In the genomic region with DNA sequence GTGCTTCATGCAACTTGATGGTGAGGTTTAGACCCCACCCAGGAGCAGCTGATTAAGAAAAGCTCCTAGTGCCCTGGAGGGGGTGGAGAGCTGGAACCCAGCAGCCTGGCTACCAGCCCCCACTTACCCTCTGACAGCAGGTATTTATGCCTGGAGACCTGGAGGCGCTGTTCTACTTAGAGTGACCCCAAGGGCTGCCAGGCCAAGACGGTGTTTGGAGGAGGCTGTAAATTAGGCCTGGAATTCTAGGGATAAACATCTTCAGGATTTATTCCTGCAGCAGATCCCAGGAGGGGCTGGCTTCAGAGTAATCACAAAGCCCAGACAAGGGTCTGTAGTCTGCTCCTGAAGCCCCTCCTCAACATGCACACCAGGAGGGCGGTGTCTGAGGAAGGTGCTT, we compare ENCODE assay signal across 22 mouse cellular contexts.
A peak's percentile ranks its signal among the peaks of the same experiment; 100 is the strongest.
DNase-seq lines count a peak whose midpoint lies in the region; ATAC-seq and TF ChIP-seq lines count a peak whose summit lies in the region.
"Had no signal": no experiment of that assay in that cellular context is flagged by ENCODE, and none has a peak within 500 bp of the region (broad histone marks: within the 10 kb centered on the region; RNA-seq: fewer than 3 reads in every experiment).

No protein-coding gene starts in this region.

- H3K4me3 ChIP-seq in heart, embryonic 10.5 days, result no peak overlapping the region
- no peak overlapping the region for H3K4me3 ChIP-seq in limb, embryonic 11.5 days (ENCODE audit: low read depth, low read length)
- H3K4me3 ChIP-seq in left cerebral cortex, adult 2 months, result no peak overlapping the region
- H3K4me3 ChIP-seq: forebrain, embryonic 13.5 days; gastrocnemius, adult 2 months; hindbrain, embryonic 12.5 days had no signal

- peaks cover 29% of the 10 kb centered on the region for H3K4me1 ChIP-seq in heart, embryonic 10.5 days
- H3K4me1 ChIP-seq in limb, embryonic 11.5 days (ENCODE audit: control insufficient read depth, insufficient read depth, low read length), result peaks cover 28% of the 10 kb centered on the region

- no peak overlapping the region for H3K4me2 ChIP-seq in limb, embryonic 11.5 days (ENCODE audit: low read depth, severe bottlenecking)
- H3K4me2 ChIP-seq: forebrain, embryonic 13.5 days; hindbrain, embryonic 12.5 days had no signal

- intact Hi-C loops in left cerebral cortex, adult 2 months (cut with DNase I), result no loop called here

- no peak overlapping the region for H3K9ac ChIP-seq in limb, embryonic 11.5 days (ENCODE audit: low read length)
- H3K9ac ChIP-seq: forebrain, embryonic 13.5 days; forebrain, postnatal 0 days; hindbrain, embryonic 12.5 days had no signal

- WGBS in heart, embryonic 10.5 days, result 31% methylated on average over 3 of the region's 3 CpGs
- WGBS in limb, embryonic 11.5 days, result 12% methylated on average over 3 of the region's 3 CpGs

- peak overlapping the region; percentile 62 for H3K27ac ChIP-seq in heart, embryonic 10.5 days
- H3K27ac ChIP-seq in limb, embryonic 11.5 days (replicated peaks; ENCODE audit: low read depth, low read length), result no peak overlapping the region
- H3K27ac ChIP-seq in left cerebral cortex, adult 2 months, result no peak overlapping the region
- H3K27ac ChIP-seq: forebrain, embryonic 13.5 days; gastrocnemius, adult 2 months; hindbrain, embryonic 12.5 days had no signal

- no peak for DNase-seq in heart, embryonic 10.5 days (ENCODE audit: low spot score)
- no peak for DNase-seq in heart, adult 9 months (ENCODE audit: low spot score in 2 of 2)
- DNase-seq in embryo, embryonic 9.5 days (ENCODE audit: extremely low spot score), result peak; percentile 48
- peak; percentile 30 for DNase-seq in limb, embryonic 11.5 days (ENCODE audit: low spot score)
- no peak for DNase-seq in right cerebral cortex, adult 2 months (ENCODE audit: low spot score in 2 of 2)
- DNase-seq in left cerebral cortex, adult 2 months (ENCODE audit: extremely low spot score in 1 of 2, low spot score in 2 of 2), result no peak
- no peak for DNase-seq in adrenal gland, postnatal 36 days
- no peak for DNase-seq in layer of hippocampus, adult 9-11 months
- DNase-seq: adrenal gland, postnatal 10 days; cerebellum, adult 2 months; cerebellum, postnatal 10 days; forebrain, postnatal 0 days; gastrocnemius, adult 2 months; gastrocnemius, postnatal 25 days; heart, postnatal 10 days; heart, postnatal 4 days had no signal

- ATAC-seq in limb, embryonic 11.5 days (ENCODE audit: insufficient number of reproducible peaks, low FRiP score, low TSS enrichment, low read depth), result 0 out of 2 replicates have a peak, but pooled peaks have one; percentile 37
- ATAC-seq: forebrain, embryonic 13.5 days; forebrain, postnatal 0 days; hindbrain, embryonic 16.5 days; inflammation-experienced regulatory T-cells, adult 6 months; intestine, postnatal 0 days; Patski had no signal

- H3K36me3 ChIP-seq in heart, embryonic 10.5 days, result no peaks in the 10 kb centered on the region
- H3K36me3 ChIP-seq in limb, embryonic 11.5 days (ENCODE audit: control insufficient read depth, insufficient read depth, low read length), result no peaks in the 10 kb centered on the region
- H3K36me3 ChIP-seq: hindbrain, embryonic 12.5 days had no signal

- no peak for TF ChIP-seq CTCF in left cerebral cortex, adult 2 months (IDR thresholded peaks at IDR 0.05)

- no peaks in the 10 kb centered on the region for H3K9me3 ChIP-seq in heart, embryonic 10.5 days
- no peaks in the 10 kb centered on the region for H3K9me3 ChIP-seq in limb, embryonic 11.5 days (ENCODE audit: control insufficient read depth, low read length)
- H3K9me3 ChIP-seq: forebrain, embryonic 13.5 days; hindbrain, embryonic 12.5 days had no signal

- H3K27me3 ChIP-seq in heart, embryonic 10.5 days (ENCODE audit: insufficient read depth, poor library complexity, severe bottlenecking), result peaks cover 33% of the 10 kb centered on the region
- H3K27me3 ChIP-seq in limb, embryonic 11.5 days (ENCODE audit: control insufficient read depth, insufficient read depth, low read length), result peaks cover 6% of the 10 kb centered on the region; the same call in 1 of the 2 replicates
- H3K27me3 ChIP-seq: Patski had no signal

Comparison
In these comparisons a context has a peak if more than half of its experiments do, and no peak if none do; other contexts are left out.
1. DNase-seq: peak in embryo, embryonic 9.5 days (single experiment) and limb, embryonic 11.5 days (single experiment); none in heart, embryonic 10.5 days (single experiment), heart, adult 9 months (0 of 2), right cerebral cortex, adult 2 months (0 of 2), left cerebral cortex, adult 2 months (0 of 2), adrenal gland, postnatal 36 days (0 of 2) and layer of hippocampus, adult 9-11 months (single experiment).